Mouse (Mus musculus): Measurements from ENCODE around the gene D130043K22Rik. TPM values are rescaled to one million over a fixed set of nuclear protein-coding genes. Genes with fewer than 3 reads are reported as not detected.
A peak's percentile ranks its signal among the peaks of the same experiment; 100 is the strongest.

D130043K22Rik gene
- polyA plus RNA-seq, 2 experiments = 0.06 to 0.11 TPM

- H3K27ac ChIP-seq = no peak overlapping the region
- 62% methylated on average over 15 of the region's 15 CpGs for WGBS (ENCODE audit: insufficient replicate concordance)
- ATAC-seq (ENCODE audit: insufficient read depth) (peak; percentile 48; the same call in 1 of the 2 replicates), DNase-seq (ENCODE audit: low read depth in 3 of 3, low spot score in 3 of 3) (peak in 2 of 3 experiments; percentile 9 to 12)
- H3K4me3 ChIP-seq (ENCODE audit: insufficient read depth in 1 of 2, low read depth in 2 of 2, low read length in 2 of 2) = no peak overlapping the region
- TF ChIP-seq CTCF (IDR thresholded peaks at IDR 0.05; ENCODE audit: low read depth) (no peak), EP300 (IDR thresholded peaks at IDR 0.05; ENCODE audit: low read depth) (no peak)
- no peaks in the 10 kb centered on the region for H3K9me3 ChIP-seq (ENCODE audit: control insufficient read depth, low read length)
- no peak overlapping the region for H3K9ac ChIP-seq (replicated peaks)
- no peak overlapping the region for H3K4me2 ChIP-seq (ENCODE audit: low read depth)
- no peaks in the 10 kb centered on the region for H3K27me3 ChIP-seq (ENCODE audit: control insufficient read depth, insufficient read depth, low read length)
- 0 out of 4 replicates have a peak, but pooled peaks cover 0 to 4% of the 10 kb centered on the region in 2 experiments for H3K4me1 ChIP-seq (replicated peaks; ENCODE audit: control insufficient read depth in 2 of 2, insufficient read depth in 2 of 2, low read length in 1 of 2)
- no peaks in the 10 kb centered on the region for H3K36me3 ChIP-seq (replicated peaks; ENCODE audit: control insufficient read depth, insufficient read depth, low read depth)
Observed at GRCm38 (mm10) chr13:24879359-24880040, 34.6 kb downstream of the D130043K22Rik start.

- DNase-seq (ENCODE audit: low read depth in 3 of 3, low spot score in 3 of 3) = no peak
- Histone ChIP-seq H3K27ac (no peak overlapping the region), H3K9ac (replicated peaks) (no peak overlapping the region), H3K4me3 (ENCODE audit: insufficient read depth in 1 of 2, low read depth in 2 of 2, low read length in 2 of 2) (no peak overlapping the region), H3K4me1 (replicated peaks; ENCODE audit: control insufficient read depth in 2 of 2, insufficient read depth in 2 of 2, low read length in 1 of 2) (0 out of 4 replicates have a peak, but pooled peaks cover 0 to 4% of the 10 kb centered on the region in 2 experiments), H3K27me3 (ENCODE audit: control insufficient read depth, insufficient read depth, low read length) (no peaks in the 10 kb centered on the region), H3K36me3 (replicated peaks; ENCODE audit: control insufficient read depth, insufficient read depth, low read depth) (no peaks in the 10 kb centered on the region), H3K4me2 (ENCODE audit: low read depth) (no peak overlapping the region), H3K9me3 (ENCODE audit: control insufficient read depth, low read length) (no peaks in the 10 kb centered on the region)
- no peak for ATAC-seq (ENCODE audit: insufficient read depth)
- WGBS (ENCODE audit: insufficient replicate concordance) = 55% methylated on average over 6 of the region's 6 CpGs
- TF ChIP-seq EP300 (IDR thresholded peaks at IDR 0.05; ENCODE audit: low read depth) (no peak), CTCF (IDR thresholded peaks at IDR 0.05; ENCODE audit: low read depth) (no peak)
Observed at GRCm38 (mm10) chr13:24880208-24880607, 35.3 kb downstream of the D130043K22Rik start.

GRCm38 (mm10) chr13:24880704-24881103, 35.8 kb downstream of the D130043K22Rik start:
- DNase-seq (ENCODE audit: low read depth in 3 of 3, low spot score in 3 of 3) (no peak), ATAC-seq (ENCODE audit: insufficient read depth) (no peak)
- Histone ChIP-seq H3K36me3 (replicated peaks; ENCODE audit: control insufficient read depth, insufficient read depth, low read depth) (no peaks in the 10 kb centered on the region), H3K27me3 (ENCODE audit: control insufficient read depth, insufficient read depth, low read length) (no peaks in the 10 kb centered on the region), H3K9me3 (ENCODE audit: control insufficient read depth, low read length) (no peaks in the 10 kb centered on the region), H3K4me1 (replicated peaks; ENCODE audit: control insufficient read depth in 2 of 2, insufficient read depth in 2 of 2, low read length in 1 of 2) (0 out of 4 replicates have a peak, but pooled peaks cover 0 to 4% of the 10 kb centered on the region in 2 experiments), H3K9ac (replicated peaks) (no peak overlapping the region), H3K27ac (no peak overlapping the region), H3K4me2 (ENCODE audit: low read depth) (no peak overlapping the region), H3K4me3 (ENCODE audit: insufficient read depth in 1 of 2, low read depth in 2 of 2, low read length in 2 of 2) (no peak overlapping the region)
- no peak for TF ChIP-seq EP300 (IDR thresholded peaks at IDR 0.05; ENCODE audit: low read depth)
- no peak for TF ChIP-seq CTCF (IDR thresholded peaks at IDR 0.05; ENCODE audit: low read depth)
- whole genome bisulfite sequencing (ENCODE audit: insufficient replicate concordance) = 66% methylated on average over 5 of the region's 5 CpGs

- Histone ChIP-seq H3K4me2 (ENCODE audit: low read depth) (no peak overlapping the region), H3K9me3 (ENCODE audit: control insufficient read depth, low read length) (no peaks in the 10 kb centered on the region), H3K9ac (replicated peaks) (no peak overlapping the region), H3K27me3 (ENCODE audit: control insufficient read depth, insufficient read depth, low read length) (no peaks in the 10 kb centered on the region), H3K27ac (no peak overlapping the region), H3K4me3 (ENCODE audit: insufficient read depth in 1 of 2, low read depth in 2 of 2, low read length in 2 of 2) (no peak overlapping the region), H3K4me1 (replicated peaks; ENCODE audit: control insufficient read depth in 2 of 2, insufficient read depth in 2 of 2, low read length in 1 of 2) (0 out of 4 replicates have a peak, but pooled peaks cover 0 to 4% of the 10 kb centered on the region in 2 experiments), H3K36me3 (replicated peaks; ENCODE audit: control insufficient read depth, insufficient read depth, low read depth) (no peaks in the 10 kb centered on the region)
- ATAC-seq (ENCODE audit: insufficient read depth) = no peak
- 73% methylated on average over 6 of the region's 6 CpGs for WGBS (ENCODE audit: insufficient replicate concordance)
- TF ChIP-seq CTCF (IDR thresholded peaks at IDR 0.05; ENCODE audit: low read depth) (no peak), EP300 (IDR thresholded peaks at IDR 0.05; ENCODE audit: low read depth) (no peak)
- DNase-seq (ENCODE audit: low read depth in 3 of 3, low spot score in 3 of 3) = no peak
Observed at GRCm38 (mm10) chr13:24882411-24882810, 37.5 kb downstream of the D130043K22Rik start.

GRCm38 (mm10) chr13:24889554-24889953, 44.6 kb downstream of the D130043K22Rik start:
- no peak for ATAC-seq (ENCODE audit: insufficient read depth)
- Histone ChIP-seq H3K27me3 (ENCODE audit: control insufficient read depth, insufficient read depth, low read length) (no peaks in the 10 kb centered on the region), H3K27ac (no peak overlapping the region), H3K9ac (replicated peaks) (no peak overlapping the region), H3K4me2 (ENCODE audit: low read depth) (no peak overlapping the region), H3K4me3 (ENCODE audit: insufficient read depth in 1 of 2, low read depth in 2 of 2, low read length in 2 of 2) (no peak overlapping the region), H3K9me3 (ENCODE audit: control insufficient read depth, low read length) (no peaks in the 10 kb centered on the region), H3K36me3 (replicated peaks; ENCODE audit: control insufficient read depth, insufficient read depth, low read depth) (no peaks in the 10 kb centered on the region), H3K4me1 (replicated peaks; ENCODE audit: control insufficient read depth in 2 of 2, insufficient read depth in 2 of 2, low read length in 1 of 2) (no peaks in the 10 kb centered on the region)
- no peak for TF ChIP-seq CTCF (IDR thresholded peaks at IDR 0.05; ENCODE audit: low read depth)
- TF ChIP-seq EP300 (IDR thresholded peaks at IDR 0.05; ENCODE audit: low read depth) = no peak
- DNase-seq (ENCODE audit: low read depth in 3 of 3, low spot score in 3 of 3) = no peak
- WGBS (ENCODE audit: insufficient replicate concordance) = 24% methylated on average over 1 of the region's 1 CpGs

All from liver, embryonic 14.5 days (tissue).